Mouse (Mus musculus) embryonic facial prominence, embryonic 13.5 days (tissue): ENCODE results near the gene Olfr635. TPM values are rescaled to one million over a fixed set of nuclear protein-coding genes. Genes with fewer than 3 reads are reported as not detected.

ENCODE experiments used
- ATAC-seq: fragments of 200-750 bp; cut with Nextera tagmentation; 2 replicates; pipeline ENCODE4 v1.8.0; 2017; ENCODE audit warnings: low read depth; ENCODE audit not compliant: insufficient number of reproducible peaks, insufficient read depth, low FRiP score, low TSS enrichment
- H3K27ac ChIP-seq: fragments of 300-500 bp; sonication (generic); 2 replicates; pipeline ENCODE4 v1.5.1; 2015; ENCODE audit warnings: moderate library complexity, mild to moderate bottlenecking, inconsistent platforms
- H3K27me3 ChIP-seq: fragments of 300-500 bp; sonication (generic); 2 replicates; pipeline ENCODE4 v1.6.1; 2015; ENCODE audit warnings: mild to moderate bottlenecking, inconsistent platforms
- H3K36me3 ChIP-seq: fragments of 300-500 bp; sonication (generic); 2 replicates; pipeline ENCODE4 v1.6.1; 2015; ENCODE audit warnings: mild to moderate bottlenecking, inconsistent platforms
- H3K4me1 ChIP-seq: fragments of 300-500 bp; sonication (generic); 2 replicates; pipeline ENCODE4 v1.6.1; 2015; ENCODE audit warnings: inconsistent platforms
- H3K4me2 ChIP-seq: fragments of 300-500 bp; sonication (generic); 2 replicates; pipeline ENCODE4 v1.6.1; 2015; ENCODE audit warnings: moderate library complexity, mild to moderate bottlenecking, inconsistent platforms
- H3K4me3 ChIP-seq: fragments of 300-500 bp; sonication (generic); 2 replicates; pipeline ENCODE4 v1.5.1; 2015; ENCODE audit warnings: mild to moderate bottlenecking, inconsistent platforms
- H3K9ac ChIP-seq: fragments of 300-500 bp; sonication (generic); 2 replicates; pipeline ENCODE4 v1.6.1; 2015; ENCODE audit warnings: mild to moderate bottlenecking, inconsistent platforms
- H3K9me3 ChIP-seq: fragments of 300-500 bp; sonication (generic); 2 replicates; pipeline ENCODE4 v1.6.1; 2016; ENCODE audit warnings: inconsistent platforms
- WGBS: fragments of 180-500 bp; shearing (Covaris S2); methylation state at CpG from one replicate; pipeline ENCODE4 v1.1.7; 2015; ENCODE audit warnings: mixed read lengths; 5-methylcytosine and 5-hydroxymethylcytosine counted together
- polyA plus RNA-seq: library from polyadenylated mRNA; unstranded; fragments of >200 nt; fragmentation: Nextera tagmentation; extraction: Ambion mirVana; gene quantifications from 2 replicates; pipeline ENCODE4 v1.2.1, GENCODE M21; 2015

Olfr635 gene
- polyA plus RNA-seq, 1 experiment from 2014 or later: 0.03 TPM

DNA sequence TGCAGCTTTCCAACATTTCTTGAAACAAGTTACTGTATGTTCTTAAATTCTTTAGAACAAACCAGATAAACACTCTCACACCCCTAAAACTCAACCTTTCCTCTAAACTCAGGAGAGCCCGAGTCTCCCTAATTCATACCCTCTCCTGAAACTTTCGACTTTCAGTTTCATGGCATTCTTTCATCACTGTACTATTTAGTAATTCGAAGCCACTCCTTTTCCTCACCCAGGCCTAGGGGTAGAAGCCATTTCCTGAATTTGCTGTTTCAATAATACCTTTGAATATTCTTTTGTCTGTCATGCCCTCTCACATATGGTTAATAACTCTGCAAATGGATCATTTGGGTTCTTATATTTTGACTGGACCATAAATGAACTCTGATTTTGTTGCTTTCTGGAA, 56.0 kb downstream of the Olfr635 start:
- no peak for ATAC-seq

DNA sequence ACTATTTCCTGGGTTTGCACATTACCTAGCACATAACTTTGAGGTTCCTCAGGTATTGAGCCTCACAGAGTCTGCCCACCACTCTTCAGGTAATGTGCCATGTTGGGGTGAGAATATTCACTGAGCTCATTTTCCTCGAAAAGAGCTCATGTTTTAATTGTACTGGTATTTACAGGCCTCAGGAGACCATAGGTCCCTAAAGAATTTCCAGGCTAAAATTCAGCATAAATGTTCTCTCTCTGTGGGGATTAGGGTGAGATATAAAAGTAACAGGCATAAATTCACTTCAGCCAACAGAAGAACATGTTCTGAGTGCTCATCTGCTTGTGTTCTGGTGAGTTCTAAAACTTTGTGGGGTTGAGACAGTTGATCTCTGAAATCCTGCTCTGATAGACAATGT, 64.2 kb downstream of the Olfr635 start, which contains the start of gene Olfr641:
Gene Olfr641, plus strand, starts transcription at position 301 of the 400 bp plus-strand sequence.
- WGBS: 60% methylated on average over 1 of the region's 1 CpGs
- Histone ChIP-seq H3K27ac (no peak within 1 kb of the TSS), H3K9me3 (no peaks in the 10 kb centered on the region), H3K9ac (no peak within 1 kb of the TSS), H3K4me3 (no peak within 1 kb of the TSS), H3K4me1 (no peaks in the 10 kb centered on the region), H3K36me3 (no peaks in the 10 kb centered on the region), H3K4me2 (no peak within 1 kb of the TSS), H3K27me3 (no peaks in the 10 kb centered on the region)
- ATAC-seq: no peak

More for the DNA sequence above, 56.0 kb downstream of the Olfr635 start:
- Histone ChIP-seq H3K9me3 (no peaks in the 10 kb centered on the region), H3K27me3 (no peaks in the 10 kb centered on the region), H3K4me3 (no peak overlapping the region), H3K36me3 (no peaks in the 10 kb centered on the region), H3K27ac (no peak overlapping the region), H3K4me2 (no peak overlapping the region), H3K9ac (no peak overlapping the region), H3K4me1 (no peaks in the 10 kb centered on the region)
- 70% methylated on average over 3 of the region's 3 CpGs for WGBS

Other genes with a start within 250 kb of the Olfr635 start
- gene Olfr628, start 240.8 kb upstream of the Olfr635 start, polyA plus RNA-seq: not detected in 2 replicates
- gene Olfr629, start 226.2 kb upstream of the Olfr635 start, polyA plus RNA-seq: not detected in 2 replicates
- gene Olfr630, start 213.8 kb upstream of the Olfr635 start, polyA plus RNA-seq: not detected in 2 replicates
- gene Olfr69, start 199.6 kb upstream of the Olfr635 start, polyA plus RNA-seq: not detected in 2 replicates
- not detected in 2 replicates for gene Olfr68, start 191.5 kb upstream of the Olfr635 start, polyA plus RNA-seq
- not detected in 2 replicates for gene Olfr67, start 179.3 kb upstream of the Olfr635 start, polyA plus RNA-seq
- gene Hbb-bt, start 157.2 kb upstream of the Olfr635 start, polyA plus RNA-seq: 1,311 and 2,074 TPM in 2 replicates
- 2,604 and 4,415 TPM in 2 replicates for gene Hbb-bs, start 143.1 kb upstream of the Olfr635 start, polyA plus RNA-seq
- gene Hbb-bh2, start 130.6 kb upstream of the Olfr635 start, polyA plus RNA-seq: not detected in 2 replicates
- 46.9 and 96.8 TPM in 2 replicates for gene Hbb-bh1, start 128.0 kb upstream of the Olfr635 start, polyA plus RNA-seq
- 5,482 and 5,510 TPM in 2 replicates for gene Hbb-y, start 117.9 kb upstream of the Olfr635 start, polyA plus RNA-seq
- not detected in 2 replicates for gene Olfr66, start 84.9 kb upstream of the Olfr635 start, polyA plus RNA-seq
- gene Olfr64, start 76.7 kb upstream of the Olfr635 start, polyA plus RNA-seq: not detected in 2 replicates
- gene Olfr65, start 67.7 kb upstream of the Olfr635 start, polyA plus RNA-seq: not detected in 2 replicates
- gene Olfr631, start 42.3 kb upstream of the Olfr635 start, polyA plus RNA-seq: not detected in 2 replicates
- not detected in 2 replicates for gene Olfr632, start 36.8 kb upstream of the Olfr635 start, polyA plus RNA-seq
- gene Olfr633, start 26.7 kb upstream of the Olfr635 start, polyA plus RNA-seq: not detected in 2 replicates
- gene Olfr638, start 27.6 kb downstream of the Olfr635 start, polyA plus RNA-seq: not detected in 2 replicates
- gene Olfr639, start 46.2 kb downstream of the Olfr635 start, polyA plus RNA-seq: 0.04 and 0.06 TPM in 2 replicates
- not detected in 2 replicates for gene Olfr640, start 54.4 kb downstream of the Olfr635 start, polyA plus RNA-seq
- gene Olfr641, start 64.3 kb downstream of the Olfr635 start, polyA plus RNA-seq: not detected in 2 replicates
- gene Olfr642, start 81.5 kb downstream of the Olfr635 start, polyA plus RNA-seq: not detected in 2 replicates
- not detected in 2 replicates for gene 4930516K23Rik, start 90.3 kb downstream of the Olfr635 start, polyA plus RNA-seq
- not detected in 2 replicates for gene Olfr644, start 100.7 kb downstream of the Olfr635 start, polyA plus RNA-seq
- gene Olfr645, start 114.3 kb downstream of the Olfr635 start, polyA plus RNA-seq: not detected in 2 replicates
- gene Olfr646, start 133.7 kb downstream of the Olfr635 start, polyA plus RNA-seq: not detected in 2 replicates
- 0.21 TPM in 1 of 2 replicates, not detected in the other for gene Ubqln5, start 158.7 kb downstream of the Olfr635 start, polyA plus RNA-seq
- not detected in 2 replicates for gene Olfr643, start 166.3 kb downstream of the Olfr635 start, polyA plus RNA-seq
- not detected in 2 replicates for gene Ubqln3, start 172.1 kb downstream of the Olfr635 start, polyA plus RNA-seq
- gene Ubqlnl, start 179.4 kb downstream of the Olfr635 start, polyA plus RNA-seq: 0.31 TPM in 1 of 2 replicates, not detected in the other
- gene Olfm5, start 193.7 kb downstream of the Olfr635 start, polyA plus RNA-seq: 4.6 and 13.3 TPM in 2 replicates
- gene Olfr648, start 212.2 kb downstream of the Olfr635 start, polyA plus RNA-seq: 0.15 and 0.32 TPM in 2 replicates
- gene Olfr649, start 224.8 kb downstream of the Olfr635 start, polyA plus RNA-seq: not detected in 2 replicates
- gene Trim6, start 247.6 kb downstream of the Olfr635 start, polyA plus RNA-seq: 0.72 and 1.1 TPM in 2 replicates